Mouse (Mus musculus): ENCODE results near the gene Tmem163. TPM values are rescaled to one million over a fixed set of nuclear protein-coding genes. Genes with fewer than 3 reads are reported as not detected.

Tmem163 gene
- polyA plus RNA-seq, 1 experiment from 2014 or later: 0.21 TPM

- H3K4me1 ChIP-seq (ENCODE audit: control insufficient read depth, low read depth, low read length): no peaks in the 10 kb centered on the region
- no peak overlapping the region for H3K27ac ChIP-seq (ENCODE audit: low read length)
- H3K27me3 ChIP-seq (ENCODE audit: control insufficient read depth, insufficient read depth, low read depth, low read length): no peaks in the 10 kb centered on the region
- no peak overlapping the region for H3K9ac ChIP-seq (ENCODE audit: low read depth, low read length)
- H3K4me3 ChIP-seq (ENCODE audit: low read depth, low read length): no peak overlapping the region
- H3K9me3 ChIP-seq (replicated peaks; ENCODE audit: control insufficient read depth, low read length): no peaks in the 10 kb centered on the region
- no peak overlapping the region for H3K4me2 ChIP-seq (ENCODE audit: low read depth, low read length)
- 60% methylated on average over 6 of the region's 6 CpGs for WGBS (ENCODE audit: insufficient replicate concordance)
- H3K36me3 ChIP-seq (ENCODE audit: control insufficient read depth, insufficient read depth): no peaks in the 10 kb centered on the region
- no peak for ATAC-seq (ENCODE audit: low read depth)
These were observed 123.4 kb downstream of the Tmem163 start for GRCm38 (mm10) chr1:127555822-127556485.

DNA sequence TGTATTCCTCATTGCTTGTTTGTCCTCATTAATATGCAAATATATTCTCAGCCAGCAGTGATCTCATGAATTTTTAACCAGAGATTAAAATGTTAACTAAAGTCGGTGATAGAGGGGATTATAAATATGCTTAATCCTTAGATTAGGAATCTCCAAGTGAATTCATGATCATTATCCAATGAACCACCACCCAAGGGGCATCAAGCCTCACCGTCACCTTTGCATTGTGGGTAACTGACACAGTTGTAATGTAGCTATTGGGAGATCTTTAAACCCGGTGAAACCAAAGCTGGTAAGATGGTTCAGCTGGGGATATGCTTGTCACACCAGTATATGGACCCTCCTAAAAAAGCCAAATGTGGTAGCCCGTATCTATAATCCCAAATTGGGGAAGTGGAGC is 131.3 kb downstream of the Tmem163 start:
- Histone ChIP-seq H3K4me2 (ENCODE audit: low read depth, low read length) (no peak overlapping the region), H3K36me3 (ENCODE audit: control insufficient read depth, insufficient read depth) (no peaks in the 10 kb centered on the region), H3K9me3 (replicated peaks; ENCODE audit: control insufficient read depth, low read length) (no peaks in the 10 kb centered on the region), H3K27me3 (ENCODE audit: control insufficient read depth, insufficient read depth, low read depth, low read length) (no peaks in the 10 kb centered on the region), H3K9ac (ENCODE audit: low read depth, low read length) (no peak overlapping the region), H3K4me3 (ENCODE audit: low read depth, low read length) (no peak overlapping the region), H3K27ac (ENCODE audit: low read length) (no peak overlapping the region), H3K4me1 (ENCODE audit: control insufficient read depth, low read depth, low read length) (no peaks in the 10 kb centered on the region)
- 48% methylated on average over 4 of the region's 4 CpGs for WGBS (ENCODE audit: insufficient replicate concordance)
- ATAC-seq (ENCODE audit: low read depth): no peak

DNA sequence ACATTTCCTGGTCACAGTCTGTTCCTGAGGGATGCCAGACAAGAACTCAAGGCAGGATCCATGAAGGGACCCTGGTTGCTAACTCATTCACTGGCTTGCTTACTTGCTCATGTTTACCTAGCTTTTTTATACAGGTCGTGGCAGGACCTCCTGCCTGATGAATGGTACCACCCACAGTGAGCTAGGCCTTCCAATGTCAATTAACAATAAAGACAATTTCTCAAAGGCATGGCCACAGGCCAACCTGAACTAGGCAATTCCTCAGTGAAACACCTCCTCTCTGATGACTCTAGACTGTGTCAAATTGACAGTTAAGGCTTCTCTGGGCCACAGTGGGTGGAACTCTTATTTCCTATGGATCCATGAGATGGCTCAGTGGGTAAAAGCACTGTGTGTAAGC is 136.6 kb downstream of the Tmem163 start:
- WGBS (ENCODE audit: insufficient replicate concordance): 32% methylated on average over 1 of the region's 1 CpGs
- no peak for ATAC-seq (ENCODE audit: low read depth)
- no peaks in the 10 kb centered on the region for H3K9me3 ChIP-seq (replicated peaks; ENCODE audit: control insufficient read depth, low read length)
- H3K4me2 ChIP-seq (ENCODE audit: low read depth, low read length): no peak overlapping the region
- no peaks in the 10 kb centered on the region for H3K36me3 ChIP-seq (ENCODE audit: control insufficient read depth, insufficient read depth)
- H3K4me3 ChIP-seq (ENCODE audit: low read depth, low read length): no peak overlapping the region
- no peak overlapping the region for H3K9ac ChIP-seq (ENCODE audit: low read depth, low read length)
- no peaks in the 10 kb centered on the region for H3K4me1 ChIP-seq (ENCODE audit: control insufficient read depth, low read depth, low read length)
- H3K27ac ChIP-seq (ENCODE audit: low read length): no peak overlapping the region
- H3K27me3 ChIP-seq (ENCODE audit: control insufficient read depth, insufficient read depth, low read depth, low read length): no peaks in the 10 kb centered on the region

- Histone ChIP-seq H3K4me1 (ENCODE audit: control insufficient read depth, low read depth, low read length) (no peaks in the 10 kb centered on the region), H3K36me3 (ENCODE audit: control insufficient read depth, insufficient read depth) (no peaks in the 10 kb centered on the region), H3K9ac (ENCODE audit: low read depth, low read length) (no peak overlapping the region), H3K27ac (ENCODE audit: low read length) (no peak overlapping the region), H3K4me2 (ENCODE audit: low read depth, low read length) (no peak overlapping the region), H3K9me3 (replicated peaks; ENCODE audit: control insufficient read depth, low read length) (no peaks in the 10 kb centered on the region), H3K27me3 (ENCODE audit: control insufficient read depth, insufficient read depth, low read depth, low read length) (no peaks in the 10 kb centered on the region), H3K4me3 (ENCODE audit: low read depth, low read length) (no peak overlapping the region)
- WGBS (ENCODE audit: insufficient replicate concordance): 67% methylated on average over 7 of the region's 7 CpGs
- ATAC-seq (ENCODE audit: low read depth): no peak
These were observed 137.4 kb downstream of the Tmem163 start for GRCm38 (mm10) chr1:127541931-127542330.

DNA sequence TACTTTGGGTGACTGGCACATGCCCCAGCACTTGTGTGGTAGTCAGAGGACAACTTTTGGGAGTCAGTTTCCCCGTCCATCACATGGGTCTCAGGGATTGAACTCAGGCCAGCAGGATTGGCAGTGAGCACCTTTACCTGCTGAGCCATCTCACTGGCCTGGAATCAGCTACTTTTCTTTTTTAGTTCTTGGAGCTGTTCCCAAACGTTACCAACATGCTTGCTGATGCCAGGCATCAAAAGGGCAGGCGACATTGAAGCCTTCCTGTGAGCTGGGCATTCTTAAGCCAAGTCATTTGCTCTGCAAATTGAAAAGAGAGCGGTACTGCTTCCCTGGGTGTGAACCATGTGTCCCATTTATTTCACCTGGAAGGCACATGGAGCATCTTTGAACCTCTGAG is 137.8 kb downstream of the Tmem163 start:
- Histone ChIP-seq H3K36me3 (ENCODE audit: control insufficient read depth, insufficient read depth) (no peaks in the 10 kb centered on the region), H3K4me1 (ENCODE audit: control insufficient read depth, low read depth, low read length) (no peaks in the 10 kb centered on the region), H3K9me3 (replicated peaks; ENCODE audit: control insufficient read depth, low read length) (no peaks in the 10 kb centered on the region), H3K27ac (ENCODE audit: low read length) (no peak overlapping the region), H3K4me2 (ENCODE audit: low read depth, low read length) (no peak overlapping the region), H3K4me3 (ENCODE audit: low read depth, low read length) (no peak overlapping the region), H3K27me3 (ENCODE audit: control insufficient read depth, insufficient read depth, low read depth, low read length) (no peaks in the 10 kb centered on the region), H3K9ac (ENCODE audit: low read depth, low read length) (no peak overlapping the region)
- WGBS (ENCODE audit: insufficient replicate concordance): 63% methylated on average over 4 of the region's 4 CpGs
- ATAC-seq (ENCODE audit: low read depth): no peak

- no peaks in the 10 kb centered on the region for H3K9me3 ChIP-seq (replicated peaks; ENCODE audit: control insufficient read depth, low read length)
- no peak for ATAC-seq (ENCODE audit: low read depth)
- WGBS (ENCODE audit: insufficient replicate concordance): 49% methylated on average over 17 of the region's 17 CpGs
- no peaks in the 10 kb centered on the region for H3K27me3 ChIP-seq (ENCODE audit: control insufficient read depth, insufficient read depth, low read depth, low read length)
- H3K4me1 ChIP-seq (ENCODE audit: control insufficient read depth, low read depth, low read length): no peaks in the 10 kb centered on the region
- no peak overlapping the region for H3K4me3 ChIP-seq (ENCODE audit: low read depth, low read length)
- no peak overlapping the region for H3K27ac ChIP-seq (ENCODE audit: low read length)
- H3K9ac ChIP-seq (ENCODE audit: low read depth, low read length): no peak overlapping the region
- no peaks in the 10 kb centered on the region for H3K36me3 ChIP-seq (ENCODE audit: control insufficient read depth, insufficient read depth)
- no peak overlapping the region for H3K4me2 ChIP-seq (ENCODE audit: low read depth, low read length)
These were observed 141.9 kb downstream of the Tmem163 start for GRCm38 (mm10) chr1:127537204-127538038.

- Histone ChIP-seq H3K4me2 (ENCODE audit: low read depth, low read length) (no peak overlapping the region), H3K9ac (ENCODE audit: low read depth, low read length) (no peak overlapping the region), H3K4me3 (ENCODE audit: low read depth, low read length) (no peak overlapping the region), H3K36me3 (ENCODE audit: control insufficient read depth, insufficient read depth) (no peaks in the 10 kb centered on the region), H3K27me3 (ENCODE audit: control insufficient read depth, insufficient read depth, low read depth, low read length) (no peaks in the 10 kb centered on the region), H3K27ac (ENCODE audit: low read length) (no peak overlapping the region), H3K9me3 (replicated peaks; ENCODE audit: control insufficient read depth, low read length) (no peaks in the 10 kb centered on the region), H3K4me1 (ENCODE audit: control insufficient read depth, low read depth, low read length) (no peaks in the 10 kb centered on the region)
- WGBS (ENCODE audit: insufficient replicate concordance): 43% methylated on average over 5 of the region's 5 CpGs
- no peak for ATAC-seq (ENCODE audit: low read depth)
These were observed 142.9 kb downstream of the Tmem163 start for GRCm38 (mm10) chr1:127536448-127536847.

DNA sequence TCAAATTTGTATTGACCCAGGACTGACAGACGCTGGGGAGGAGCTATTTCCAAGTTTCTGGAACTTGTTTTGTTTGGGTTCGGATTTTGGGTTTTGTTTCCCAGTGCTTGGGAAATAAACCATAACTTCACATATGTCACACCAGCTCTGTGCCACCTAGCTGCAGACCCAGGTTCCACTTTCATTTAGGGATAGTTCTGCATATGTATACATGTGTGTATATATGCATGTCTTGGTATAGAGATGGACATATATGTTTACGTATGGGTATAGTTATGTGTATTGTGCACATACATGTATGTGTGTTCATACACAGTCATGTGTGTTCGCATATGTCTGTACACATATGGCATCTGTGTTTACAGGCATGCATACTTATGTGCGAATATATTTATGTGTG is 147.6 kb downstream of the Tmem163 start:
- Histone ChIP-seq H3K9me3 (replicated peaks; ENCODE audit: control insufficient read depth, low read length) (no peaks in the 10 kb centered on the region), H3K4me3 (ENCODE audit: low read depth, low read length) (no peak overlapping the region), H3K4me1 (ENCODE audit: control insufficient read depth, low read depth, low read length) (no peaks in the 10 kb centered on the region), H3K27ac (ENCODE audit: low read length) (no peak overlapping the region), H3K36me3 (ENCODE audit: control insufficient read depth, insufficient read depth) (no peaks in the 10 kb centered on the region), H3K27me3 (ENCODE audit: control insufficient read depth, insufficient read depth, low read depth, low read length) (no peaks in the 10 kb centered on the region), H3K9ac (ENCODE audit: low read depth, low read length) (no peak overlapping the region), H3K4me2 (ENCODE audit: low read depth, low read length) (no peak overlapping the region)
- no peak for ATAC-seq (ENCODE audit: low read depth)
- WGBS (ENCODE audit: insufficient replicate concordance): 55% methylated on average over 5 of the region's 5 CpGs

DNA sequence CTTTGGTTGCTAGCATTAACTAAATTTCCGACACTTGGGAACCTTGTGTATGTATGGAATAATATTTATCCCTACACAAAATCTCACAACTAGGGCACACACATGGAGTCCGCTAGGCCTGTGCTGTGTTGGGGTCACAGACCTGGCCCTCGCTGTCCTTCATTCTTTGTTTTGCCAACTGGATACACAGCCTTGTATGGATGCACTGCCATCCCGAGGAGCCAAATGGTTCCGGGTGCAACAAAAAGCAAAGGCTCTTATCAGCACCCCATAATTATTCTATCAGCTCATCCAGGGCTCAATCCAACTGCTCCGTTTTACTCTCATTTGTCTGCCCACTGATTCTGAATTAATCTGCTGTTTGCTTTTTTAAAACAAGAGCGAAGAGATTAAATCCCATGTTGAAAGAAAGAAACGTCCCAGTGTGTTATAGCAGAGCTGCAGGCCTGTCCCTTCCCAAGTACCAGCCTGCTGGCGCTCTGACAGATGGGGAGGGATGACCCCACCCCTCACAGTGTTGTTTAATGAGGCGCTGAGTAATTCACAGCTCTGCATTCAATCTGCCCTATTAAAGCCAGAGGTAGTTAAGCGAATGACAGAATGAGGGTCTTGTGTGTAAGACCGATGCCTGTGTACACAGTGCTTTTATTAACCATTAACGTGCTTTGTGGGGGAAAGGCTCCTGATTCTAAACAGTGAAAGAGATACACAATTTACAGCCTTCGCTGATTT is 148.3 kb downstream of the Tmem163 start:
- WGBS (ENCODE audit: insufficient replicate concordance): 56% methylated on average over 14 of the region's 14 CpGs
- no peaks in the 10 kb centered on the region for H3K27me3 ChIP-seq (ENCODE audit: control insufficient read depth, insufficient read depth, low read depth, low read length)
- H3K27ac ChIP-seq (ENCODE audit: low read length): no peak overlapping the region
- H3K9me3 ChIP-seq (replicated peaks; ENCODE audit: control insufficient read depth, low read length): no peaks in the 10 kb centered on the region
- H3K4me2 ChIP-seq (ENCODE audit: low read depth, low read length): no peak overlapping the region
- H3K4me1 ChIP-seq (ENCODE audit: control insufficient read depth, low read depth, low read length): no peaks in the 10 kb centered on the region
- no peak overlapping the region for H3K4me3 ChIP-seq (ENCODE audit: low read depth, low read length)
- no peak overlapping the region for H3K9ac ChIP-seq (ENCODE audit: low read depth, low read length)
- H3K36me3 ChIP-seq (ENCODE audit: control insufficient read depth, insufficient read depth): no peaks in the 10 kb centered on the region
- ATAC-seq (ENCODE audit: low read depth): no peak

Data from liver, embryonic 16.5 days (tissue).